Mouse (Mus musculus) megakaryocyte-erythroid progenitor cell, adult 5-6 weeks (primary cell): ENCODE measurements around the gene Igsf21. TPM values are rescaled to one million over a fixed set of nuclear protein-coding genes. Genes with fewer than 3 reads are reported as not detected.

ENCODE experiments used
- ATAC-seq: replicated peaks from 2 replicates; pipeline ENCODE4 v1.8.0; 2016; ENCODE audit warnings: mild to moderate bottlenecking, inconsistent platforms; ENCODE audit not compliant: severe bottlenecking, poor library complexity, low FRiP score, low TSS enrichment
- total RNA-seq, 2 experiments: library from RNA; stranded (forward) in 1 of 2; stranded (reverse) in 1 of 2; fragments of 200-1000, 215-1000 nt in 1 of 2; fragments of >200 nt in 1 of 2; fragmentation: Nextera tagmentation in 1 of 2; gene quantifications; 2 replicates each; pipeline ENCODE4 v1.2.3; 2014 to 2017

The Igsf21 gene
- total RNA-seq, 2 experiments from 2014 or later: not detected

- no peak for ATAC-seq
Observed at GRCm38 (mm10) chr4:140077615-140078014, 169.0 kb downstream of the Igsf21 start.

GRCm38 (mm10) chr4:140076852-140077563, 169.6 kb downstream of the Igsf21 start:
- ATAC-seq: no peak

- no peak for ATAC-seq
Observed at GRCm38 (mm10) chr4:140076428-140076827, 170.2 kb downstream of the Igsf21 start.

- no peak for ATAC-seq
Observed at GRCm38 (mm10) chr4:140071047-140071446, 175.5 kb downstream of the Igsf21 start.

GRCm38 (mm10) chr4:140070331-140070652, 176.3 kb downstream of the Igsf21 start:
- ATAC-seq: no peak

GRCm38 (mm10) chr4:140069563-140070330, 176.8 kb downstream of the Igsf21 start:
- ATAC-seq: no peak

- no peak for ATAC-seq
Observed at GRCm38 (mm10) chr4:140068468-140068867, 178.1 kb downstream of the Igsf21 start.

GRCm38 (mm10) chr4:140066011-140066410, 180.6 kb downstream of the Igsf21 start:
- ATAC-seq: no peak

GRCm38 (mm10) chr4:140063153-140063671, 183.4 kb downstream of the Igsf21 start:
- ATAC-seq: no peak

- ATAC-seq: no peak
Observed at GRCm38 (mm10) chr4:140060251-140060650, 186.3 kb downstream of the Igsf21 start.

GRCm38 (mm10) chr4:140053042-140053441, 193.5 kb downstream of the Igsf21 start:
- no peak for ATAC-seq

- no peak for ATAC-seq
Observed at GRCm38 (mm10) chr4:140052575-140052974, 194.0 kb downstream of the Igsf21 start.

- no peak for ATAC-seq
Observed at GRCm38 (mm10) chr4:140047807-140048362, 198.7 kb downstream of the Igsf21 start.

- ATAC-seq: no peak
Observed at GRCm38 (mm10) chr4:140043953-140044352, 202.6 kb downstream of the Igsf21 start.

GRCm38 (mm10) chr4:140038586-140039411, 207.8 kb downstream of the Igsf21 start:
- ATAC-seq: no peak

GRCm38 (mm10) chr4:140037784-140038387, 208.7 kb downstream of the Igsf21 start:
- no peak for ATAC-seq

GRCm38 (mm10) chr4:140035232-140035631, 211.4 kb downstream of the Igsf21 start:
- ATAC-seq: no peak

- peak; percentile 37; the same call in 1 of the 2 replicates for ATAC-seq
Observed at GRCm38 (mm10) chr4:140033394-140033793, 213.2 kb downstream of the Igsf21 start.

- no peak for ATAC-seq
Observed at GRCm38 (mm10) chr4:140030415-140030814, 216.2 kb downstream of the Igsf21 start.
